Mouse (Mus musculus) CH12.LX (cell line): ENCODE data around the gene Tgfb2. TPM values are rescaled to one million over a fixed set of nuclear protein-coding genes. Genes with fewer than 3 reads are reported as not detected.

Experiments
- DNase-seq: peaks from one replicate; pipeline ENCODE4 v3.0.0-alpha.2; 2013; ENCODE audit errors: extremely low read depth
- H3K27ac ChIP-seq: 2 replicates; pipeline ENCODE4 v1.5.1; 2012; ENCODE audit warnings: low read depth, mild to moderate bottlenecking, control low read depth, moderate library complexity; ENCODE audit not compliant: insufficient read depth
- H3K27me3 ChIP-seq: replicated peaks from 2 replicates; pipeline ENCODE3; 2012; ENCODE audit warnings: inconsistent platforms
- H3K36me3 ChIP-seq, 2 experiments: replicated peaks in 1 of 2; 2 replicates each; pipeline versions ENCODE3 to v1.6.1; 2012; ENCODE audit warnings: inconsistent platforms in 1 of 2, low read length in 1 of 2, mild to moderate bottlenecking in 1 of 2, mixed read lengths in 1 of 2, moderate library complexity in 1 of 2; ENCODE audit not compliant: control insufficient read depth in 1 of 2, insufficient read depth in 1 of 2
- H3K4me1 ChIP-seq, 2 experiments: 2 replicates each; pipeline ENCODE4 v1.6.1; 2012; ENCODE audit warnings: inconsistent platforms in 1 of 2, moderate library complexity in 1 of 2; ENCODE audit not compliant: insufficient read depth in 2 of 2, control insufficient read depth in 1 of 2
- H3K4me2 ChIP-seq: 2 replicates; pipeline ENCODE4 v1.6.1; 2012; ENCODE audit warnings: low read depth, mild to moderate bottlenecking, control low read depth; ENCODE audit not compliant: poor library complexity, insufficient read depth, severe bottlenecking
- H3K4me3 ChIP-seq, 3 experiments: fragments of 150-350 bp in 1 of 3; sonication (generic) in 1 of 3; replicated peaks in 1 of 3; 2 replicates each; pipeline versions ENCODE3 to v1.5.1; 2011 to 2012; ENCODE audit warnings: low read depth in 2 of 3, low read length in 2 of 3, mild to moderate bottlenecking in 2 of 3, moderate library complexity in 2 of 3, control low read depth in 1 of 3, improper control_type of control experiment in 1 of 3, inconsistent platforms in 1 of 3, mixed read lengths in 1 of 3; ENCODE audit not compliant: poor library complexity in 1 of 3
- H3K79me2 ChIP-seq: replicated peaks from 2 replicates; pipeline ENCODE4 v1.6.1; 2012; ENCODE audit warnings: mild to moderate bottlenecking, moderate library complexity; ENCODE audit not compliant: control insufficient read depth, poor library complexity, insufficient read depth, severe bottlenecking; ENCODE audit errors: extremely low read depth
- H3K9ac ChIP-seq: 2 replicates; pipeline ENCODE4 v1.6.1; 2012; ENCODE audit warnings: low read depth, mild to moderate bottlenecking, control low read depth, moderate library complexity; ENCODE audit not compliant: insufficient read depth
- H3K9me3 ChIP-seq: replicated peaks from 2 replicates; pipeline ENCODE3; 2012; ENCODE audit warnings: low read length, inconsistent platforms, mixed read lengths
- BHLHE40 ChIP-seq: IDR thresholded peaks from 2 replicates; pipeline ENCODE4 v1.6.1; 2011; ENCODE audit warnings: mild to moderate bottlenecking, low read depth, low read length, improper control_type of control experiment
- CHD1 ChIP-seq: IDR thresholded peaks from 2 replicates; pipeline ENCODE4 v1.6.1; 2012; ENCODE audit warnings: low read depth, low read length, improper control_type of control experiment, inconsistent platforms
- CHD2 ChIP-seq: IDR thresholded peaks from 2 replicates; pipeline ENCODE4 v1.6.1; 2011; ENCODE audit warnings: low read length, improper control_type of control experiment
- CTCF ChIP-seq, 2 experiments: IDR thresholded peaks in 1 of 2; conservative IDR thresholded peaks in 1 of 2; 2 replicates each; pipeline ENCODE4 v1.5.1; 2011 to 2012; ENCODE audit warnings: low read depth in 2 of 2, low read length in 2 of 2, improper control_type of control experiment in 1 of 2, inconsistent platforms in 1 of 2, mild to moderate bottlenecking in 1 of 2, moderate library complexity in 1 of 2
- E2F4 ChIP-seq: IDR thresholded peaks from 2 replicates; pipeline ENCODE4 v1.6.1; 2011; ENCODE audit warnings: low read depth, low read length, improper control_type of control experiment; ENCODE audit not compliant: insufficient replicate concordance
- ELF1 ChIP-seq: IDR thresholded peaks from 2 replicates; pipeline ENCODE4 v1.6.1; 2014; ENCODE audit warnings: low read depth, mild to moderate bottlenecking, inconsistent platforms, low read length, improper control_type of control experiment
- EP300 ChIP-seq: IDR thresholded peaks from 2 replicates; pipeline ENCODE4 v1.6.1; 2011; ENCODE audit warnings: low read length, improper control_type of control experiment
- ETS1 ChIP-seq: conservative IDR thresholded peaks from 2 replicates; pipeline ENCODE4 v1.6.1; 2012; ENCODE audit warnings: low read depth, mild to moderate bottlenecking, inconsistent platforms, low read length, improper control_type of control experiment, moderate library complexity
- GABPA ChIP-seq: IDR thresholded peaks from 2 replicates; pipeline ENCODE4 v1.6.1; 2012; ENCODE audit warnings: low read depth, low read length, improper control_type of control experiment, inconsistent platforms; ENCODE audit not compliant: insufficient replicate concordance
- HCFC1 ChIP-seq: IDR thresholded peaks from 2 replicates; pipeline ENCODE4 v1.6.1; 2012; ENCODE audit warnings: low read depth, mild to moderate bottlenecking, inconsistent platforms, low read length, improper control_type of control experiment
- IRF4 ChIP-seq: IDR thresholded peaks from 2 replicates; pipeline ENCODE4 v1.6.1; 2014; ENCODE audit warnings: low read depth, mild to moderate bottlenecking, inconsistent platforms, low read length, improper control_type of control experiment
- JUN ChIP-seq: IDR thresholded peaks from 2 replicates; pipeline ENCODE4 v1.6.1; 2011; ENCODE audit warnings: low read depth, mild to moderate bottlenecking, low read length, improper control_type of control experiment, moderate library complexity; ENCODE audit not compliant: insufficient read depth
- JUND ChIP-seq: conservative IDR thresholded peaks from 2 replicates; pipeline ENCODE4 v1.6.1; 2011; ENCODE audit warnings: low read depth, low read length, improper control_type of control experiment
- KAT2A ChIP-seq: IDR thresholded peaks from 2 replicates; pipeline ENCODE4 v1.6.1; 2012; ENCODE audit warnings: low read length, improper control_type of control experiment, inconsistent platforms; ENCODE audit not compliant: insufficient replicate concordance
- MAFK ChIP-seq: IDR thresholded peaks from 2 replicates; pipeline ENCODE4 v1.6.1; 2011; ENCODE audit warnings: low read length, improper control_type of control experiment; ENCODE audit not compliant: insufficient replicate concordance
- MAX ChIP-seq: IDR thresholded peaks from 2 replicates; pipeline ENCODE4 v1.6.1; 2011; ENCODE audit warnings: low read length, improper control_type of control experiment
- MAZ ChIP-seq: IDR thresholded peaks from 2 replicates; pipeline ENCODE4 v1.6.1; 2012; ENCODE audit warnings: low read depth, mild to moderate bottlenecking, inconsistent platforms, low read length, improper control_type of control experiment, moderate library complexity
- MEF2A ChIP-seq: IDR thresholded peaks from 2 replicates; pipeline ENCODE4 v1.6.1; 2014; ENCODE audit warnings: low read depth, mild to moderate bottlenecking, inconsistent platforms, low read length, improper control_type of control experiment, borderline replicate concordance
- MXI1 ChIP-seq: IDR thresholded peaks from 2 replicates; pipeline ENCODE4 v1.6.1; 2011; ENCODE audit warnings: mild to moderate bottlenecking, low read depth, low read length, improper control_type of control experiment
- MYC ChIP-seq: IDR thresholded peaks from 2 replicates; pipeline ENCODE4 v1.6.1; 2011; ENCODE audit warnings: low read depth, mild to moderate bottlenecking, improper control_type of control experiment, low read length
- NELFE ChIP-seq: IDR thresholded peaks from 2 replicates; pipeline ENCODE4 v1.6.1; 2011; ENCODE audit warnings: low read depth, low read length, improper control_type of control experiment
- NRF1 ChIP-seq: IDR thresholded peaks from 2 replicates; pipeline ENCODE4 v1.6.1; 2014; ENCODE audit warnings: low read depth, mild to moderate bottlenecking, inconsistent platforms, low read length, improper control_type of control experiment, moderate library complexity
- PAX5 ChIP-seq: IDR thresholded peaks from 2 replicates; pipeline ENCODE4 v1.6.1; 2012; ENCODE audit warnings: low read length, inconsistent platforms, mixed read lengths
- POLR2A ChIP-seq: IDR thresholded peaks from 2 replicates; pipeline ENCODE4 v1.6.1; 2011; ENCODE audit warnings: low read depth, mild to moderate bottlenecking, improper control_type of control experiment, low read length
- POLR2AphosphoS2 ChIP-seq: IDR thresholded peaks from 2 replicates; pipeline ENCODE4 v1.6.1; 2011; ENCODE audit warnings: low read depth, low read length, improper control_type of control experiment
- RAD21 ChIP-seq: IDR thresholded peaks from 2 replicates; pipeline ENCODE4 v1.6.1; 2011; ENCODE audit warnings: low read depth, mild to moderate bottlenecking, low read length, improper control_type of control experiment, moderate library complexity
- RCOR1 ChIP-seq: conservative IDR thresholded peaks from 2 replicates; pipeline ENCODE4 v1.6.1; 2012; ENCODE audit warnings: low read depth, mild to moderate bottlenecking, inconsistent platforms, low read length, improper control_type of control experiment
- SIN3A ChIP-seq: IDR thresholded peaks from 2 replicates; pipeline ENCODE4 v1.6.1; 2012; ENCODE audit warnings: low read length, improper control_type of control experiment, inconsistent platforms
- SMC3 ChIP-seq: IDR thresholded peaks from 2 replicates; pipeline ENCODE4 v1.6.1; 2011; ENCODE audit warnings: low read depth, low read length, improper control_type of control experiment
- TBP ChIP-seq: conservative IDR thresholded peaks from 2 replicates; pipeline ENCODE4 v1.6.1; 2011; ENCODE audit warnings: low read depth, low read length, improper control_type of control experiment
- TCF12 ChIP-seq: IDR thresholded peaks from 2 replicates; pipeline ENCODE4 v1.6.1; 2014; ENCODE audit warnings: low read depth, mild to moderate bottlenecking, inconsistent platforms, low read length, improper control_type of control experiment
- UBTF ChIP-seq: IDR thresholded peaks from 2 replicates; pipeline ENCODE4 v1.6.1; 2012; ENCODE audit warnings: low read depth, mild to moderate bottlenecking, inconsistent platforms, low read length, improper control_type of control experiment, moderate library complexity
- USF1 ChIP-seq: IDR thresholded peaks from 2 replicates; pipeline ENCODE4 v1.6.1; 2014; ENCODE audit warnings: low read depth, mild to moderate bottlenecking, inconsistent platforms, low read length, improper control_type of control experiment
- USF2 ChIP-seq: conservative IDR thresholded peaks from 2 replicates; pipeline ENCODE4 v1.6.1; 2011; ENCODE audit warnings: low read depth, low read length, improper control_type of control experiment
- ZC3H11A ChIP-seq: IDR thresholded peaks from 2 replicates; pipeline ENCODE4 v1.6.1; 2012; ENCODE audit warnings: low read depth, mild to moderate bottlenecking, inconsistent platforms, low read length, improper control_type of control experiment
- ZKSCAN1 ChIP-seq: IDR thresholded peaks from 2 replicates; pipeline ENCODE4 v1.6.1; 2012; ENCODE audit warnings: low read depth, inconsistent platforms, low read length, improper control_type of control experiment, borderline replicate concordance
- ZMIZ1 ChIP-seq: IDR thresholded peaks from 2 replicates; pipeline ENCODE4 v1.6.1; 2012; ENCODE audit warnings: low read depth, mild to moderate bottlenecking, inconsistent platforms, low read length, improper control_type of control experiment
- ZNF384 ChIP-seq: IDR thresholded peaks from 2 replicates; pipeline ENCODE4 v1.6.1; 2012; ENCODE audit warnings: low read depth, low read length, improper control_type of control experiment, inconsistent platforms
- dilution Hi-C: fragments of 300-500 bp; cut with MboI; formaldehyde crosslinking; loops from 2 replicates; pipeline ENCODE4 v1.14.3; 2020; ENCODE audit warnings: low sequenced_read_pairs; ENCODE audit not compliant: extremely low pct_unique_long_range_greater_than_20kb, extremely low pct_ligation_motif_present
- in situ Hi-C: fragments of 300-500 bp; cut with MboI; formaldehyde crosslinking; loops from 3 replicates; pipeline ENCODE4 v1.14.3; 2019; ENCODE audit warnings: low sequenced_read_pairs, low pct_ligation_motif_present, low pct_unique_long_range_greater_than_20kb, mixed read lengths
- polyA plus RNA-seq: library from polyadenylated mRNA; unstranded; fragments of >175 nt; gene quantifications from 2 replicates; pipeline ENCODE4 v1.2.1, GENCODE M21; 2012; ENCODE audit warnings: low read depth; ENCODE audit not compliant: insufficient read length
- total RNA-seq, 2 experiments: library from RNA; depleted of rRNA; stranded (reverse); fragments of 300-350 nt in 1 of 2; fragments of >200 nt in 1 of 2; gene quantifications; 2 replicates each; pipeline ENCODE4 v1.2.3; 2012 to 2014

Tgfb2 gene
- total and polyA plus RNA-seq, 3 experiments, result 0.04 TPM; not detected in 2

DNA sequence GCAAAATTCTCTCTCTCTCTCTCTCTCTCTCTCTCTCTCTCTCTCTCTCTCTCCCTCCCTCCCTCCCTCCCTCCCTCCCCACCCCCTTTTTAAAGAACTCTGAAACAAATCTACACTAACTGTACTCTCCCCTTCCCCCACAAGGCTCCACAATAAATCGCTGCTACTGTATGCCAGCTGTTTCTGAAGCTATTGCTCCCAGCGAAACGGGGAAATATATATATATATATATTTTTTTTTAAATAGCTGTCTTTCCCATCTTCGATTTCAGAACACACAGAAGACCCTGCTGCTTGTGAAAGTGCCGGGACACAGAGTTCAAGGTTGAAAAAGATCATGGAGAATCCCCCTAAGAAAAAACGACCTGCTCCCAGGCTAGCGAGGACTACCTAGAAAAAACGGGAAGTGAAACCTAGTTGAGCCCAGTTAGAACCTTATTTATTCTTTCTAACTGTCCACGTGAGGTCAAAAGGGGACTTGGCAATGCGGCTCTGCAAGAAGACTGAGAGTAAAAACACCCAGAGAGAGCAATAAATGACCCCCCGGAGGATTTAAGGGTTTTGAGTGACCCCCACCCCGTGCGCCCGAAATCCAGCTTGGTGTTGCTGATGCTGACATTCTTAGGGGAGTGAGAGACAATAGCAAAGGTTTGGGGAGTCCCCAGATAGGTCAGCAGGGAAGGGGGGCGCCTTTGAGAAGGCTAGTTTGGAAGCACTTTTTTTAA lies 2.4 kb downstream of the Tgfb2 start:
- in situ Hi-C loops (loop anchor here (25.0 kb wide), 1 partner anchor 1016 kb away; no protein-coding TSS in a partner anchor), dilution Hi-C loops (no loop called here)
- Histone ChIP-seq H3K4me3 (no peak overlapping the region), H3K9me3 (peaks cover 7% of the 10 kb centered on the region), H3K9ac (no peak overlapping the region), H3K79me2 (no peaks in the 10 kb centered on the region)
- peak; percentile 67 for DNase-seq
- TF ChIP-seq SMC3 (no peak), CTCF (conservative IDR thresholded peaks at IDR 0.05 in 1 of 2, IDR thresholded peaks at IDR 0.05 in 1 of 2; ENCODE audit: low read depth in 2 of 2, low read length in 2 of 2) (no peak), JUN (no peak), RCOR1 (no peak), MAX (peak; percentile 53), JUND (no peak), NELFE (no peak), NRF1 (no peak), HCFC1 (no peak), RAD21 (no peak), KAT2A (no peak), ZKSCAN1 (no peak), ETS1 (0 out of 2 replicates have a peak, but pooled peaks have one; percentile 24), CHD1 (no peak), E2F4 (no peak), ELF1 (no peak), ZMIZ1 (no peak), TBP (no peak), PAX5 (no peak), ZC3H11A (no peak), GABPA (no peak), MEF2A (no peak), USF2 (no peak), MAZ (no peak), EP300 (peak; percentile 75), CHD2 (no peak), MXI1 (no peak), IRF4 (peak; percentile 95), POLR2A (no peak), MAFK (no peak), MYC (peak; percentile 72; the same call in 1 of the 2 replicates), USF1 (peak; percentile 32), TCF12 (no peak), UBTF (no peak), BHLHE40 (peak; percentile 97), ZNF384 (no peak; the same call in 1 of the 2 replicates), SIN3A (no peak), POLR2AphosphoS2 (no peak)
- TF ChIP-seq, all 38 proteins: peak for 7
- Histone ChIP-seq H3K4me2 (peak overlapping the region; percentile 86), H3K27ac (no peak overlapping the region), H3K4me1 (peaks cover 0 to 15% of the 10 kb centered on the region in 2 experiments; a peak in 2 of 4 replicates), H3K36me3 (peaks cover 0 to 6% of the 10 kb centered on the region in 2 experiments), H3K27me3 (no peaks in the 10 kb centered on the region)
